Mouse (Mus musculus) lung, embryonic 14.5 days (tissue): ENCODE measurements around the gene Akap6. TPM values are rescaled to one million over a fixed set of nuclear protein-coding genes. Genes with fewer than 3 reads are reported as not detected.
A peak's percentile ranks its signal among the peaks of the same experiment; 100 is the strongest.

Experiments
- ATAC-seq: fragments of 200-750 bp; cut with Nextera tagmentation; 2 replicates; pipeline ENCODE4 v1.8.0; 2017; ENCODE audit warnings: mild to moderate bottlenecking, moderate TSS enrichment, moderate library complexity; ENCODE audit not compliant: insufficient read depth
- DNase-seq: peaks from one replicate; pipeline ENCODE4 v3.0.0-alpha.2; 2015
- H3K27ac ChIP-seq: fragments of 300-500 bp; sonication (generic); 2 replicates; pipeline ENCODE4 v1.5.1; 2014; ENCODE audit warnings: low read depth, mild to moderate bottlenecking, moderate library complexity
- H3K27me3 ChIP-seq: fragments of 300-500 bp; sonication (generic); 2 replicates; pipeline ENCODE4 v1.6.1; 2014; ENCODE audit warnings: low read length, control low read depth; ENCODE audit not compliant: insufficient read depth
- H3K36me3 ChIP-seq: fragments of 300-500 bp; sonication (generic); 2 replicates; pipeline ENCODE4 v1.6.1; 2014; ENCODE audit warnings: control low read depth; ENCODE audit not compliant: insufficient read depth
- H3K4me1 ChIP-seq: fragments of 300-500 bp; sonication (generic); 2 replicates; pipeline ENCODE4 v1.6.1; 2014; ENCODE audit warnings: antibody characterized with exemption, control low read depth; ENCODE audit not compliant: insufficient read depth
- H3K4me2 ChIP-seq: fragments of 300-500 bp; sonication (generic); 2 replicates; pipeline ENCODE4 v1.6.1; 2014; ENCODE audit warnings: mild to moderate bottlenecking
- H3K4me3 ChIP-seq: fragments of 300-500 bp; sonication (generic); 2 replicates; pipeline ENCODE4 v1.5.1; 2014; ENCODE audit warnings: low read depth, low read length
- H3K9ac ChIP-seq: fragments of 300-500 bp; sonication (generic); 2 replicates; pipeline ENCODE4 v1.6.1; 2014
- H3K9me3 ChIP-seq: fragments of 300-500 bp; sonication (generic); 2 replicates; pipeline ENCODE4 v1.6.1; 2016; ENCODE audit warnings: low read depth, low read length, control low read depth
- CTCF ChIP-seq: IDR thresholded peaks from 2 replicates; pipeline ENCODE4 v1.5.1; 2016; ENCODE audit warnings: antibody characterized with exemption, low read depth
- WGBS: fragments of 180-500 bp; shearing (Covaris S2); extraction: QIAGEN DNeasy Blood & Tissue Kit; methylation state at CpG from one replicate; pipeline ENCODE4 v1.1.7; 2014; 5-methylcytosine and 5-hydroxymethylcytosine counted together
- polyA plus RNA-seq: library from polyadenylated mRNA; unstranded; fragments of >200 nt; fragmentation: Nextera tagmentation; extraction: Ambion mirVana; gene quantifications from 2 replicates; pipeline ENCODE4 v1.2.1, GENCODE M21; 2014

Akap6 gene
- 0.51 and 0.68 TPM in 2 replicates for polyA plus RNA-seq

- Histone ChIP-seq H3K9me3 (no peaks in the 10 kb centered on the region), H3K27me3 (no peaks in the 10 kb centered on the region), H3K4me2 (0 out of 2 replicates have a peak within 1 kb of the TSS, but pooled peaks have one; percentile 50), H3K36me3 (no peaks in the 10 kb centered on the region), H3K9ac (no peak within 1 kb of the TSS), H3K4me3 (no peak within 1 kb of the TSS), H3K4me1 (peaks cover 5% of the 10 kb centered on the region), H3K27ac (no peak within 1 kb of the TSS)
- 71% methylated on average over 6 of the region's 6 CpGs for WGBS
- ATAC-seq (no peak), DNase-seq (no peak)
- no peak for TF ChIP-seq CTCF
These were observed at the start of gene Akap6 for GRCm38 (mm10) chr12:52699146-52699545. TSS of gene Akap6 (plus strand) at chr12:52699383.

- 56% methylated on average over 7 of the region's 7 CpGs for WGBS
- no peak overlapping the region for H3K4me2 ChIP-seq
- no peaks in the 10 kb centered on the region for H3K4me1 ChIP-seq
- H3K4me3 ChIP-seq, result no peak overlapping the region
- H3K36me3 ChIP-seq, result no peaks in the 10 kb centered on the region
- no peak overlapping the region for H3K27ac ChIP-seq
- DNase-seq (no peak), ATAC-seq (no peak)
- no peaks in the 10 kb centered on the region for H3K27me3 ChIP-seq
- TF ChIP-seq CTCF, result no peak
- H3K9me3 ChIP-seq, result no peaks in the 10 kb centered on the region
- H3K9ac ChIP-seq, result no peak overlapping the region
These were observed 36.0 kb upstream of the Akap6 start for GRCm38 (mm10) chr12:52662907-52663790.

- H3K36me3 ChIP-seq, result no peaks in the 10 kb centered on the region
- H3K27me3 ChIP-seq, result no peaks in the 10 kb centered on the region
- WGBS, result 76% methylated on average over 5 of the region's 5 CpGs
- no peak for TF ChIP-seq CTCF
- no peaks in the 10 kb centered on the region for H3K4me1 ChIP-seq
- H3K27ac ChIP-seq, result no peak overlapping the region
- no peak overlapping the region for H3K9ac ChIP-seq
- H3K4me3 ChIP-seq, result no peak overlapping the region
- no peak overlapping the region for H3K4me2 ChIP-seq
- no peaks in the 10 kb centered on the region for H3K9me3 ChIP-seq
- ATAC-seq (no peak), DNase-seq (no peak)
These were observed 34.2 kb upstream of the Akap6 start for GRCm38 (mm10) chr12:52664944-52665343.

GRCm38 (mm10) chr12:52671436-52671835 lies 27.7 kb upstream of the Akap6 start:
- Histone ChIP-seq H3K9ac (no peak overlapping the region), H3K27ac (no peak overlapping the region), H3K4me3 (no peak overlapping the region), H3K4me2 (no peak overlapping the region), H3K36me3 (no peaks in the 10 kb centered on the region), H3K4me1 (no peaks in the 10 kb centered on the region), H3K27me3 (no peaks in the 10 kb centered on the region), H3K9me3 (no peaks in the 10 kb centered on the region)
- WGBS, result 9% methylated on average over 7 of the region's 7 CpGs
- DNase-seq (peak; percentile 37), ATAC-seq (peak; percentile 49; the same call in 1 of the 2 replicates)
- TF ChIP-seq CTCF, result no peak

- Histone ChIP-seq H3K27me3 (no peaks in the 10 kb centered on the region), H3K4me3 (no peak overlapping the region), H3K9ac (no peak overlapping the region), H3K9me3 (no peaks in the 10 kb centered on the region), H3K4me1 (no peaks in the 10 kb centered on the region), H3K36me3 (no peaks in the 10 kb centered on the region), H3K27ac (no peak overlapping the region), H3K4me2 (no peak overlapping the region)
- no peak for TF ChIP-seq CTCF
- 60% methylated on average over 6 of the region's 6 CpGs for WGBS
- ATAC-seq (no peak), DNase-seq (no peak)
These were observed 27.2 kb upstream of the Akap6 start for GRCm38 (mm10) chr12:52671943-52672342.

GRCm38 (mm10) chr12:52673361-52673960 lies 25.7 kb upstream of the Akap6 start:
- ATAC-seq, result no peak
- Histone ChIP-seq H3K4me1 (no peaks in the 10 kb centered on the region), H3K27me3 (no peaks in the 10 kb centered on the region), H3K4me3 (no peak overlapping the region), H3K4me2 (no peak overlapping the region), H3K9me3 (no peaks in the 10 kb centered on the region), H3K36me3 (no peaks in the 10 kb centered on the region), H3K27ac (no peak overlapping the region), H3K9ac (no peak overlapping the region)
- TF ChIP-seq CTCF, result no peak
- DNase-seq, result peak; percentile 53
- WGBS, result 61% methylated on average over 6 of the region's 6 CpGs

- Histone ChIP-seq H3K4me1 (no peaks in the 10 kb centered on the region), H3K9me3 (no peaks in the 10 kb centered on the region), H3K9ac (no peak overlapping the region), H3K4me2 (no peak overlapping the region), H3K36me3 (no peaks in the 10 kb centered on the region), H3K27me3 (no peaks in the 10 kb centered on the region), H3K4me3 (no peak overlapping the region), H3K27ac (no peak overlapping the region)
- WGBS, result 42% methylated on average over 4 of the region's 4 CpGs
- TF ChIP-seq CTCF, result no peak
- ATAC-seq (no peak), DNase-seq (no peak)
These were observed 24.2 kb upstream of the Akap6 start for GRCm38 (mm10) chr12:52675010-52675409.
